Mouse (Mus musculus) cerebellum, adult 2 months (tissue): ENCODE measurements around the gene Tgfb3.

Source experiments
- CTCF ChIP-seq: fragments of 200-500 bp; IDR thresholded peaks from 2 replicates; pipeline ENCODE4 v1.5.1; 2011; ENCODE audit warnings: low read depth, mild to moderate bottlenecking, control low read depth, low read length, moderate library complexity, borderline replicate concordance; ENCODE audit not compliant: insufficient read depth
- POLR2A ChIP-seq: fragments of 200-500 bp; IDR thresholded peaks from 2 replicates; pipeline ENCODE4 v1.6.1; 2011; ENCODE audit warnings: low read length, control low read depth, borderline replicate concordance; ENCODE audit not compliant: insufficient read depth

GRCm38 (mm10) chr12:86046141-86046540, 32.7 kb downstream of the Tgfb3 start:
- TF ChIP-seq CTCF: no peak
- TF ChIP-seq POLR2A: no peak
